17 mouse cellular contexts compared by ENCODE assay signal in genomic region chr6:120879046-120879445, GRCm38 (mm10).
"Had no signal": no experiment of that assay in that cellular context is flagged by ENCODE, and none has a peak within 500 bp of the region (broad histone marks: within the 10 kb centered on the region; RNA-seq: fewer than 3 reads in every experiment).

No protein-coding gene starts in this region.

- H3K4me3 ChIP-seq: midbrain, embryonic 12.5 days; myocyte; neural tube, embryonic 13.5 days; neural tube, embryonic 15.5 days had no signal

- H3K9me3 ChIP-seq: midbrain, embryonic 12.5 days; neural tube, embryonic 13.5 days; neural tube, embryonic 15.5 days had no signal

- DNase-seq: lung, embryonic 14.5 days; lung, postnatal 10 days; lung, postnatal 4 days; midbrain, embryonic 14.5 days; retina, postnatal 1 day; right cerebral cortex, adult 18-20 months; right cerebral cortex, postnatal 25 days; right cerebral cortex, postnatal 4 days; spleen, adult 18-20 months; thymus, adult 18-20 months; thymus, postnatal 14 days; thymus, postnatal 36 days had no signal

- H3K4me2 ChIP-seq: lung, embryonic 14.5 days; midbrain, embryonic 12.5 days; neural tube, embryonic 13.5 days; neural tube, embryonic 15.5 days had no signal

- ATAC-seq: midbrain, embryonic 16.5 days had no signal

- H3K27ac ChIP-seq: midbrain, embryonic 12.5 days; neural tube, embryonic 13.5 days; neural tube, embryonic 15.5 days had no signal

- H3K4me1 ChIP-seq: midbrain, embryonic 12.5 days; neural tube, embryonic 15.5 days had no signal

- H3K9ac ChIP-seq: lung, embryonic 14.5 days; midbrain, embryonic 12.5 days; neural tube, embryonic 13.5 days; neural tube, embryonic 15.5 days had no signal

- H3K27me3 ChIP-seq: midbrain, embryonic 12.5 days; neural tube, embryonic 13.5 days; neural tube, embryonic 15.5 days had no signal
